22 mouse cellular contexts compared by ENCODE assay signal in genomic region chr10:64118833-64119232, GRCm38 (mm10). TPM values are rescaled to one million over a fixed set of nuclear protein-coding genes. Genes with fewer than 3 reads are reported as not detected.
DNase-seq lines count a peak whose midpoint lies in the region; ATAC-seq and TF ChIP-seq lines count a peak whose summit lies in the region.
"Had no signal": no experiment of that assay in that cellular context is flagged by ENCODE, and none has a peak within 500 bp of the region (broad histone marks: within the 10 kb centered on the region; RNA-seq: fewer than 3 reads in every experiment).

No protein-coding gene starts in this region.

- H3K27ac ChIP-seq in cerebellum, adult 2 months (ENCODE audit: insufficient read depth, low read length), result no peak overlapping the region; the same call in 1 of the 2 replicates
- no peak overlapping the region for H3K27ac ChIP-seq in kidney, embryonic 15.5 days
- H3K27ac ChIP-seq in forebrain, embryonic 13.5 days, result no peak overlapping the region
- H3K27ac ChIP-seq: embryonic facial prominence, embryonic 13.5 days; forebrain, embryonic 12.5 days; heart, embryonic 10.5 days; hindbrain, embryonic 12.5 days had no signal

- no peak overlapping the region for H3K4me2 ChIP-seq in kidney, embryonic 15.5 days
- no peak overlapping the region for H3K4me2 ChIP-seq in forebrain, embryonic 13.5 days
- H3K4me2 ChIP-seq: embryonic facial prominence, embryonic 13.5 days; forebrain, embryonic 12.5 days; hindbrain, embryonic 12.5 days had no signal

- TF ChIP-seq CTCF in cerebellum, adult 2 months (IDR thresholded peaks at IDR 0.05; ENCODE audit: borderline replicate concordance, insufficient read depth, low read depth, low read length), result no peak

- H3K4me1 ChIP-seq in cerebellum, adult 2 months (ENCODE audit: control insufficient read depth, insufficient read depth, low read length), result peaks cover 7% of the 10 kb centered on the region; the same call in 1 of the 2 replicates
- no peaks in the 10 kb centered on the region for H3K4me1 ChIP-seq in kidney, embryonic 15.5 days
- H3K4me1 ChIP-seq in forebrain, embryonic 13.5 days, result 0 out of 2 replicates have a peak, but pooled peaks cover 5% of the 10 kb centered on the region
- H3K4me1 ChIP-seq: embryonic facial prominence, embryonic 13.5 days; heart, embryonic 10.5 days; hindbrain, embryonic 12.5 days had no signal

- no peaks in the 10 kb centered on the region for H3K9me3 ChIP-seq in kidney, embryonic 15.5 days (replicated peaks)
- H3K9me3 ChIP-seq in forebrain, embryonic 13.5 days (replicated peaks), result no peaks in the 10 kb centered on the region
- H3K9me3 ChIP-seq: embryonic facial prominence, embryonic 13.5 days; forebrain, embryonic 12.5 days; heart, embryonic 10.5 days; hindbrain, embryonic 12.5 days had no signal

- 15% methylated on average over 3 of the region's 3 CpGs for WGBS in cerebellum, adult 2 months
- WGBS in kidney, embryonic 15.5 days, result 82% methylated on average over 3 of the region's 3 CpGs
- WGBS in forebrain, embryonic 13.5 days, result 89% methylated on average over 3 of the region's 3 CpGs

- H3K36me3 ChIP-seq in kidney, embryonic 15.5 days, result no peaks in the 10 kb centered on the region
- no peaks in the 10 kb centered on the region for H3K36me3 ChIP-seq in forebrain, embryonic 13.5 days (ENCODE audit: poor library complexity, severe bottlenecking)
- H3K36me3 ChIP-seq: embryonic facial prominence, embryonic 13.5 days; forebrain, embryonic 12.5 days; G1E; heart, embryonic 10.5 days; hindbrain, embryonic 12.5 days had no signal

- DNase-seq in cerebellum, postnatal 4 days (ENCODE audit: low spot score in 2 of 2), result no peak
- peak; percentile 58 to 86 for DNase-seq in cerebellum, adult 2 months
- DNase-seq in cerebellum, postnatal 10 days, result peak; percentile 74 to 84
- DNase-seq in layer of hippocampus, adult 11-12 months (ENCODE audit: low spot score), result no peak
- DNase-seq: adrenal gland, postnatal 10 days; B cell, adult 2 months; gastrocnemius, postnatal 10 days; heart, adult 18-20 months; heart, postnatal 10 days; heart, postnatal 4 days; kidney, adult 11 months had no signal

- ATAC-seq in cerebellum, adult (ENCODE audit: insufficient number of reproducible peaks, low FRiP score, low TSS enrichment), result peak; percentile 97
- ATAC-seq in kidney, embryonic 15.5 days (replicated peaks; ENCODE audit: low FRiP score), result no peak
- ATAC-seq in forebrain, embryonic 13.5 days, result no peak
- ATAC-seq: CD4-positive, CD25-positive, alpha-beta regulatory T cell, adult 4 months; hindbrain, embryonic 16.5 days; inflammation-experienced regulatory T-cells, adult 6 months had no signal

- no peak overlapping the region for H3K4me3 ChIP-seq in cerebellum, adult 2 months (replicated peaks; ENCODE audit: insufficient read depth, low read depth, low read length)
- H3K4me3 ChIP-seq in kidney, embryonic 15.5 days (replicated peaks), result no peak overlapping the region
- no peak overlapping the region for H3K4me3 ChIP-seq in forebrain, embryonic 13.5 days
- H3K4me3 ChIP-seq: embryonic facial prominence, embryonic 13.5 days; forebrain, embryonic 12.5 days; heart, embryonic 10.5 days; hindbrain, embryonic 12.5 days had no signal

- no peak overlapping the region for H3K9ac ChIP-seq in kidney, embryonic 15.5 days
- no peak overlapping the region for H3K9ac ChIP-seq in forebrain, embryonic 13.5 days
- H3K9ac ChIP-seq: embryonic facial prominence, embryonic 13.5 days; forebrain, embryonic 12.5 days; hindbrain, embryonic 12.5 days had no signal

- H3K27me3 ChIP-seq in cerebellum, adult 2 months (ENCODE audit: control insufficient read depth, insufficient read depth, low read length), result no peaks in the 10 kb centered on the region
- H3K27me3 ChIP-seq in kidney, embryonic 15.5 days, result no peaks in the 10 kb centered on the region
- no peaks in the 10 kb centered on the region for H3K27me3 ChIP-seq in forebrain, embryonic 13.5 days
- H3K27me3 ChIP-seq: embryonic facial prominence, embryonic 13.5 days; forebrain, embryonic 12.5 days; hindbrain, embryonic 12.5 days had no signal

- no peak for TF ChIP-seq POLR2A in cerebellum, adult 2 months (IDR thresholded peaks at IDR 0.05; ENCODE audit: borderline replicate concordance, insufficient read depth, low read length)

RNA-seq across cellular contexts. Expression of gene Lrrtm3, which starts 28.8 kb away (rescaled TPM):
- polyA plus RNA-seq in cerebellum, adult 2 months (2012; rRNA removed), result 72.7 and 73.6 TPM in 2 replicates
- polyA plus RNA-seq in kidney, embryonic 15.5 days (2015; fragmentation: Nextera tagmentation; extraction: Ambion mirVana), result 0.61 and 0.71 TPM in 2 replicates
- 8.1 and 11.7 TPM in 2 replicates for polyA plus RNA-seq in forebrain, embryonic 13.5 days (2015; fragmentation: Nextera tagmentation; extraction: Ambion mirVana)
- polyA plus RNA-seq: CD4-positive, CD25-positive, alpha-beta regulatory T cell, adult 4 months; G1E had no signal

Comparison
In these comparisons a context has a peak if more than half of its experiments do, and no peak if none do; other contexts are left out.
1. DNase-seq: peak in cerebellum, adult 2 months (2 of 2) and cerebellum, postnatal 10 days (2 of 2); none in cerebellum, postnatal 4 days (0 of 2) and layer of hippocampus, adult 11-12 months (single experiment).